Mouse (Mus musculus) kidney, adult 2 months (tissue): ENCODE data around the gene Nr6a1.

Experiments used
- CTCF ChIP-seq: fragments of 200-500 bp; conservative IDR thresholded peaks from 2 replicates; pipeline ENCODE4 v1.5.1; 2011; ENCODE audit warnings: low read depth, mild to moderate bottlenecking, control low read depth, low read length, moderate library complexity, mixed read lengths; ENCODE audit not compliant: insufficient read depth, insufficient read length
- POLR2A ChIP-seq: fragments of 200-500 bp; IDR thresholded peaks from one replicate; pipeline ENCODE4 v1.6.1; 2011; ENCODE audit warnings: low read depth, low read length, control low read depth

GRCm38 (mm10) chr2:38785113-38785512 lies 142.4 kb downstream of the Nr6a1 start:
- TF ChIP-seq CTCF: no peak
- no peak for TF ChIP-seq POLR2A
